Mouse (Mus musculus) lung, postnatal 36 days (tissue): ENCODE measurements around the gene Fkbp5.

Experiments used
- DNase-seq: peaks from one replicate; pipeline ENCODE4 v3.0.0; 2022; ENCODE audit warnings: mixed read lengths

Gene Fkbp5

DNA sequence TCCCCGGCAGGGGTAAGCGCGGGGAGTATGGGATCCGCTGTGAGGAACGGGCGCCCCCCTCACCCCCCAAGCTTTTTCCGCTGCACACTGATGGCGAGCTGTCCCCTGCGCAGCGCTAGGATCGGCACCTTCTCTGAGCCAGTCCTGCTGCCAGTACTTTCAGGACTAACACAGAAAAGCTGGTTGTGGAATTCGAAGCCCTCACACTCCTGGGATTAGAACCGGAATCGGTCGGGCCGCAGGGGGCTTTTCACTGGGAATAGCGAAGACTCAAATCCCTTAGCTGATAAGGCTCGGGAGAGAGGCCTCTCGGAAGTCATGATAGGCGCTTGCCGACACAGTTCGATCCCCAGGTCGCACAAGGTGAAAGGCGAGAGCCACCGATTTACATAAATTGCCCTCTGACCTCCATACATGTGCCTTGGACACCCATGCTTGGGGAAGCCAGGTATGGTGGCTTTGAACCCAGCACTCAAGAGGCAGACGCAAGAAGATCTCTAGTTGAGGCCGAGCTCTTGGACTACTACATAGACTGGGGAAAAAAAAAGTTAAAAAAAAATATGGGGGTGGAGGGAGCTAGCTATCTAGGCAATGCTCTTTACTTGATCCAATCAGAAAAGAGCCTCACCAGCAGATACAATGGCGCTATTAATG, 6.2 kb upstream of the Fkbp5 start:
- no peak for DNase-seq

DNA sequence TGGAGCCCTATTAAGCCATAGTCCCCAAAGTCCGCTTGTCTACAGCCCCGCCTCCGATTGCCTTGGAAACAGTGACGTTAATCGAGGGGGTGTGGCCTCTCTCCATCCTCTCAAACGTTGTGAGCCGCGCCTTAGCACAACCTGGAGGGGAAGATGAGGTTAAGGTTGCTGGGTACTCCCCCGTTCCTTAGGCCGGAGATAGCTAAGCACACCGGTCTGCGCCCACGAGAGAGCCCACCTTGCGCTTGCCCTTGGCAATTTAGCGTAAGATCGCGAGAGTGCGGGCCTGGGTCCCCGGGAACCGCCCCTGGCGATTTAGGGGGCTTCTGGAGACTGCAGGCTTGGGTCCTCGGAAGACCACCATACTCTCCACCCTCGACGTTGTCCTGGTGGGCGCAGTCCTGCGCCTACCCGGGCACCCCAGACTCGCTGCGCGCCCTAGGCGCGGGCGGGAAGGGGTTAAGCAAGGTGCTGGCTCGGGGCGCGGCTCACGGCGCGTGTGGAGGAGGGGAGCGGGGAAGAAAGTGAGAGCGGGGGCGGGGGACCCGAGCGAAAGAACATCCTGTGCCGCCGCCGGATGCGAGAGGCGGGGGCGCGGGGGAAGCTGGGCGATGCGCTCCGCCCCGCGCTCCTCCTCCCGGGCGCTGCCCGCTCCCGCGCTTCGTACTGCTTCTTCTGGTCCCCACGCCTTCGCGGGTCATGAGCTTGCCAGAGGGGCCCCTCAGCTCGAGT, 5.5 kb upstream of the Fkbp5 start:
- DNase-seq: peak; percentile 99

GRCm38 (mm10) chr17:28521920-28522319, 4.6 kb upstream of the Fkbp5 start:
- DNase-seq: no peak

DNA sequence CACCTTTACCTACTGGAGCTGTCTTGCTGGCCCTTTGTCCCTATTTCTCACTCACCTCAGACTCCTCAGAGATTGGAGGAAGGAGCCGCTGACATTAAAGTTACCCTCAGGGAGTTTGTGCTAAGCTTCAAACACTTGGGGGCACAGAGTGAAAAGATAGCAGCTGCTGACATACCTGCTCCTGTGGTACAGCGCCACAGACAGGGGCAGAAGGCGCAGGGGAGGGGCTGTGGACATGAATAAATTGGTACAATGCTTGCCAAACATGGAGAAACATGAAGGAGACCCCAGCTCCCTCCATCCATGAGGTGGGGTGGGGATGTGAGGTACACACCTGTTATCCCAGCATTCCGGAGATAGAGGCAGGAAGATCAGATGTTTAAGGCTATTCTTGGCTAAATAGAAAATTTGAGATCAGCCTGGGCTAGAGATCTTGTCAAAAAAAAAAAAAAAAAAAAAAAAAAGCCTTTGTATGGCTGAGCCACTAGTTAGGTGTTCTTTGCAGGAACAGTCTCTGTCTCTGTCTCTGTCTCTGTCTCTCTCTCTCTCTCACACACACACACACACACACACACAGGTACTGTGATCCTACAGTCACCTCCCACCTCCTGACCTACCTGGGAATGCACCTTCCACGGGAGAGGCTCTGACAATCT, 3.9 kb upstream of the Fkbp5 start:
- DNase-seq: no peak

- no peak for DNase-seq
These were observed 3.2 kb upstream of the Fkbp5 start for GRCm38 (mm10) chr17:28520561-28520960.

DNA sequence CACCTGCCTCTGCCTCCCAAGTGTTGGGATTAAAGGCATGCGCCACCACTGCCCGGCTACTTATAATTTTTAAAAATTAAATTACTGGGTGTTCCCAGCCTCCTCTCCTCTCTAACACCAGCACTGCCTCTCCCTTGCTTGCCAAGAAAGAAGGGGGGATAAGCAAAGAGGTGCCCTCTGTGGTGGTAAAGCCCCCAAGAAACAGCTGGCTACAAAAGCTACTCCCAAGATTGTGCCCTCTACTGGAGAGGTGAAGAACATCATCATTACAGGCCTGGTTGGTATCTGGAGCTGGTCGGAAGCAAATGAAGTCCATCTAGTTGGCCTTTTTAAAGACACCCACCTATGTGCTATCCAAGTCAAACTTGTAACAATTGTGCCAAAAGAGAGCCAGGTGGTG, 2.5 kb upstream of the Fkbp5 start:
- DNase-seq: peak; percentile 64

DNA sequence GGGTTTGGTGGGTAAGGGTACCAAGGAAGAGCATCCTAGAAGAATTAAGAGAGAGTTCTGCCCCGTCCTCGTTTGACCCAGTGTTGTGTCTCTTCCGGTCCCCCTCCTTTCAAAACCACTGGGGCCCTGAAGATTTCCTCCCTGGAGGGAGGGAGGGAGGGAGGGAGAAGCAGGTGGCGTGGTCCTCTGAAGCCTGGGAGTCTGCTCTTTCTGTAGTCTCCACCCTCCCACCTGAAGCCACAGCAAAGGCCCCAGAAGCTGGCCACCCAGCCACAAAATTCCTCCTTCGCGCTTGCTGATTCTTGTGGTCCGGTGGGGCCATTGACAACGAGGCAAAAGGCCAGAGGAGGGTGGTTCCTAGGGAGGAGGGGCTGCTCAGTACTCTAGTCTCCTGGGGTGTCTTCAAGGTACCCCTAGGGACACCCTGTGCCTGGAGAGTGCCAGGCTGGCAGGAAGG, 1.3 kb upstream of the Fkbp5 start:
- DNase-seq: peak; percentile 64

- DNase-seq: peak; percentile 96
These were observed 758 bp upstream of the Fkbp5 start for GRCm38 (mm10) chr17:28517956-28518614.

DNA sequence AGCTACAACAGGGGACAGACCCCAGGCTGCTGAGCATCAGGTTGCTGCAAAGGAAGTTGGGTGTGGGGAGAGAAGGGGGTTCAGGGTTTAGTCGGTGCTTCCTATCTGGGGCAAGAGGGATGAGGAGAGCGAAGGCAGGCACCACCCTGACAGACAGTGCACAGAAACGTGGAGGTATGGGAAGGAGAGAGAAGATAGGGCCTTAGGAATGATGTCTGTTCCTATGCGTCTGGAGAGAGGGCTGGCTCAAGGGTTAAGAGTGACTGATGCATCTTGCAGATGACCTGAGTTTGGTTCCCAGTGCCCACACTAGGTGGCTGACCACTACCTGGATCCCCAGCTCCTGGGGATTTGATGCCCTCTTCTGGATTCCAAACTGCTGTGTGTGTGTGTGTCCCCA, 446 bp downstream of the Fkbp5 start:
- peak; percentile 20 for DNase-seq

DNA sequence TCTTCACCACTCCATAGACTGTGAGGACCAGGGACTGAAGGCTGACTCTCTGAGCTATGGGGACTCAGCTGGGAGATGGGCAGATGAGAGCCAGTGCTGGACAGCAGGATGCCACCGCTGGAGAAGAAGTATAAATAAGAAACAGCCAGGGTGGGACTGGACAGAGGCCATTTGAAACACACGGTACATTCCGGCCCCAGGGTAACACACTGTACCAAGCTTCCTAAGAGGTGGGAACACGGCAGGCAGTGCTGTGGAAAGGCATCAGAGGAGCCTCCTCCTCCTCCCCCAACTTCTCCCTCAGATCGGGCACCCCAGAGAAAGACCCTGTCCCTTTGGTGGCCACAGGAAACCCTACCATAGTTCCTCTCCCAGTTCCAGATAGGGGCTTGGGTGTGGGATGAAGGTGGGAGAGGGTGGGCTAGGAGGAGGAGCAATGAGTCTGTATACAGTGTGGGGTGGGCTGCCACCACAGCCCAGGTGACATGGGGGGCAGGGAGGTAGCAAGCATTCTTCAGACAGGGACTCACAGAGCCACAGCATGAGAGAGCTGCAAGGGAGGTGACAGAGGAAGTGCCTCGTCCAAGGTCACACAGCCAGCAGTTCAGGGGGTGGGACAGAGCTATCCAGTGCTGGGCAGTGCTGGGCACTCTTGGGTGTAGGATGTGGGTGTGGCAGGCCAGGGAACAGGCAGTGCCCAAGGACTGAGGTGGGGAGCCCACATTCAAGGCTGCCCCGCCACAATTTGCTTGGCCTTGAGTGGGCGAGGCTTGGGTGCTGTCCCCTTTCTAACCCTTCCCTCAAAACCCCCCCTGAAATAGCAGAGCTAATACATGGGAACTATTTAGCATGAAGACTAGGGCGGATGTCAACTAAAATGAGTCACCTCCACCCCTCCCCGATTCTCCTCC, 1.6 kb downstream of the Fkbp5 start:
- DNase-seq: peak; percentile 88

- DNase-seq: no peak
These were observed 2.8 kb downstream of the Fkbp5 start for GRCm38 (mm10) chr17:28514555-28514954.

- DNase-seq: peak; percentile 60
These were observed 3.5 kb downstream of the Fkbp5 start for GRCm38 (mm10) chr17:28513844-28514243.

GRCm38 (mm10) chr17:28513337-28513736, 4.0 kb downstream of the Fkbp5 start:
- no peak for DNase-seq

GRCm38 (mm10) chr17:28512696-28513095, 4.6 kb downstream of the Fkbp5 start:
- DNase-seq: peak; percentile 77

DNA sequence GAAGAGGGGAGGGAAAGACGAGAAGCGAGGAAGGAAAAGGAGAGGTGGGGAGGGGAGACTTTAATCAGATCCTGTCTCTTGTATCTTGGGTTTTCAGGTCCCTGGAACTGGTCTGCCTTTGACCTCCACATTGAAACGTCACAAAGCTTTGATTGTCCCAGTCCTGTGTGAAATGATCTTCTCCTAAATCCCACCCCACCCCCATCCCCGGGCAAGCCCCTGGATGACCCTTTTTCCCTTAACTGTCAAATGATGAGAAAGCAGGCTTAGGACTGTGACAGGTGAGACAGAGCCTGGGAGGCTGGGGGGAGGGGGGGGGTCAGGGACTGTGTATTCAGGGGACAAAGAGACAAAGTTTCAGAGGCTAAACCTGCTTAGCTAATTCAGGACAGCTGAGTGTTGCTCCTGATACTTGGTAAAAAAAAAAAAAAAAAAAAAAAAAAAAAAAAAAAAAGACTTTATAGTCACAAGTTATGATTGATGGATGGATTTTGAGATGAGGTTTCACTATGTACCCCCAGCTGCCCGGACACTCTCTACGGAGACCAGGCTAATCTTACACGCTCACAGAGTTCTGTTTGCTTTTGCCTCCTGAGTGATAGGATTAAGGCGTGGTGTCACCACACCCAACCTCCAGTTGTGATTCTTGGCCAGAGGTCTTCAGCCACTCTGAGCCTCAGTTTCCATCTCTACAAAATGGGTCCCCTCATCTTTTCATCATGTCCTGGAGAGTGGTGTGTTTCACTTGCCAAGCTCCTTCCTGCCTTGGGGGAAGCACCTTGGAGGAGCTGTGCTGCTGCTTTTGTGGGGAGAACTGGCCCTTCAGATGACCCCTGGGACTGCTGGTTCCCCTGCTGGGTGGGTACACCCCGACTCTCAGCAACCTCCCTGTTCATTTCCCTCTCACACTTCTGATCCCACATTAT, 5.4 kb downstream of the Fkbp5 start:
- DNase-seq: no peak

DNA sequence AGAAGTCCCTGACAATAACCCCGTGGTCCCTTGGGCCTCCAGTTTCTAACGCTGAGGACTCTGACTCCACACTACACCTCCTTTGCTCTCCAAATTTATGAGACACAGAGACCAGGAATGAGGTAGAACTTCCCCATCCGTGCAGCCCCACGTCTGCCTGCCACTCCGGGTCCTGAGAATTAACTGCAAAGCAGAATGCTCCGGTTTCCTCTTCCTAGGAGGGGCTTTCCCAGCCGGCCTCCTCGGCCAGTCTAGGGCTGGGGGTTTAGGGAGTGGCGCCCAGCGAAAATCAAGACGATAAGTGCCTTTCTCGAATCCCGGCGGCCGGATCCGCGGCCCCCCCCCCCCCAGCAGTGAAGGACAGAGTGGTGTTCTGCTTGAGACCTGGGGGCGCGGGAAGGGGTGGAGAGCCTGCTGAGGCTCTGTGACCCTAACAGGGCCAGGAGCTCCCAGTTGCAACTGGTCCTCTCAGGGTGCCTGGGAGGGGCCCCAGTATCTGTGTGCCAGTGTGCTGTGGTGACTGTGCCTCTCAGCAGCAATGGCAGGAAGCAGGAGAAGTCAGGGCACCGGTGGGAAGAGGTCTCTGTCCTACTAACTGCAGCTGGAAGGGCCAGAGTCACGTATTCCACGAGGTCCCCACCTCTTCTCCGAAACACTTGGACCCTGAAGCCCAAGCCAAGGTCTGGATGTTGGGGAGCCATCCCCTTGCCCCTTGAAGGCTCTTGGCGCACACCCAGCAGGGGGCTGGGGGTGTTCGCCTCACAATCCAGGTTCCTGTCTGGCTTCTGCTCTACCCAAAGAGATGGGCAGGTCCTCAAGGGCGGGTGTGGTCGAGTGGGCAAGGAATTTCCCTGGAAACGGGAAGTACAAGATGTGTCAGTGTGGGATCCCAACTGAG, 6.6 kb downstream of the Fkbp5 start:
- DNase-seq: peak; percentile 59

- no peak for DNase-seq
These were observed 9.8 kb downstream of the Fkbp5 start for GRCm38 (mm10) chr17:28507496-28507895.

- DNase-seq: no peak
These were observed 10.4 kb downstream of the Fkbp5 start for GRCm38 (mm10) chr17:28506895-28507294.

DNA sequence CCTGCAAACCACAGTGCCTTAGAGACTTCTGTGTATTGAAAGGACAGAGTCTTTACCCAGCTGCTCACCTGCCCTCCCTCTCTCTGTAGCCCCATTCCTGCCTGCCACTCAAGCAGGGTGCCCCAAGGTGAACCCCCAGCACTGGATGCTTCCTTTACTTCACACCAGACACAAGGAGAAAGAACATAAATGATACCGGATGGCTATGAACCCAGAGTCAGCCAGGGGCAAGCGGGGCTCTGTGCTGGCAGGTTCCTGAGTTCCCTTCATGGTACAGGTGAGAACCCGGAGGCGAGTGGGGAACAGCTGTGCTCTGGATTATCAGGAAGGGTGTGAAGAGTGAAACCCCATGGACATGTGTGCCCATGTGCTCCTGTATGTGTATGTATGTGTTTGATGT, 11.7 kb downstream of the Fkbp5 start:
- DNase-seq: no peak

- DNase-seq: no peak
These were observed 13.1 kb downstream of the Fkbp5 start for GRCm38 (mm10) chr17:28504182-28504581.
